ENCODE assay signal across 26 mouse cellular contexts in genomic region chr2:125929396-125929795, GRCm38 (mm10).
A peak's percentile ranks its signal among the peaks of the same experiment; 100 is the strongest.
DNase-seq lines count a peak whose midpoint lies in the region; ATAC-seq and TF ChIP-seq lines count a peak whose summit lies in the region.
"Had no signal": no experiment of that assay in that cellular context is flagged by ENCODE, and none has a peak within 500 bp of the region (broad histone marks: within the 10 kb centered on the region; RNA-seq: fewer than 3 reads in every experiment).

No protein-coding gene starts in this region.

- no peak overlapping the region for H3K9ac ChIP-seq in embryonic facial prominence, embryonic 13.5 days
- H3K9ac ChIP-seq in lung, postnatal 0 days (replicated peaks; ENCODE audit: low read depth): no peak overlapping the region
- H3K9ac ChIP-seq in midbrain, embryonic 15.5 days: no peak overlapping the region
- H3K9ac ChIP-seq: forebrain, postnatal 0 days; heart, embryonic 13.5 days; hindbrain, embryonic 14.5 days had no signal

- no peaks in the 10 kb centered on the region for H3K27me3 ChIP-seq in embryonic facial prominence, embryonic 13.5 days
- H3K27me3 ChIP-seq in embryonic facial prominence, embryonic 10.5 days (replicated peaks; ENCODE audit: low read depth, poor library complexity, severe bottlenecking): no peaks in the 10 kb centered on the region
- H3K27me3 ChIP-seq in lung, postnatal 0 days (replicated peaks; ENCODE audit: insufficient read depth, low read length): no peaks in the 10 kb centered on the region
- no peaks in the 10 kb centered on the region for H3K27me3 ChIP-seq in midbrain, embryonic 15.5 days (replicated peaks)
- H3K27me3 ChIP-seq: CH12.LX; heart, embryonic 13.5 days had no signal

- H3K36me3 ChIP-seq in embryonic facial prominence, embryonic 13.5 days: peaks cover 11% of the 10 kb centered on the region; the same call in 1 of the 2 replicates
- peaks cover 17% of the 10 kb centered on the region for H3K36me3 ChIP-seq in embryonic facial prominence, embryonic 10.5 days (replicated peaks)
- H3K36me3 ChIP-seq in lung, postnatal 0 days (ENCODE audit: insufficient read depth, low read length): no peaks in the 10 kb centered on the region
- H3K36me3 ChIP-seq in midbrain, embryonic 15.5 days (replicated peaks): no peaks in the 10 kb centered on the region

- 0 out of 2 replicates have a peak, but pooled peaks have one; percentile 13 for ATAC-seq in embryonic facial prominence, embryonic 13.5 days (ENCODE audit: insufficient number of reproducible peaks, insufficient read depth, low FRiP score, low TSS enrichment, low read depth)
- ATAC-seq in lung, postnatal 0 days: peak; percentile 17; the same call in 1 of the 2 replicates
- ATAC-seq in midbrain, embryonic 15.5 days (replicated peaks): no peak
- ATAC-seq: forebrain, embryonic 14.5 days; forebrain, postnatal 0 days; hindbrain, postnatal 0 days; intestine, postnatal 0 days had no signal

- no peak for TF ChIP-seq CTCF in lung, postnatal 0 days (IDR thresholded peaks at IDR 0.05)
- no peak for TF ChIP-seq CTCF in embryonic fibroblast, embryonic 13.5 days (IDR thresholded peaks at IDR 0.05; ENCODE audit: borderline replicate concordance, insufficient read depth, low read length)

- H3K4me1 ChIP-seq in embryonic facial prominence, embryonic 13.5 days: peaks cover 13% of the 10 kb centered on the region
- H3K4me1 ChIP-seq in embryonic facial prominence, embryonic 10.5 days: peaks cover 15% of the 10 kb centered on the region
- no peaks in the 10 kb centered on the region for H3K4me1 ChIP-seq in lung, postnatal 0 days (ENCODE audit: insufficient read depth, low read depth, low read length)
- H3K4me1 ChIP-seq in embryonic fibroblast, embryonic 13.5 days (ENCODE audit: control insufficient read depth, insufficient read depth, low read length): peaks cover 33% of the 10 kb centered on the region
- no peaks in the 10 kb centered on the region for H3K4me1 ChIP-seq in midbrain, embryonic 15.5 days

- TF ChIP-seq POLR2A in embryonic fibroblast, embryonic 13.5 days (IDR thresholded peaks at IDR 0.05; ENCODE audit: low read depth, low read length): no peak

- TF ChIP-seq EP300 in lung, postnatal 0 days (IDR thresholded peaks at IDR 0.05): no peak

- DNase-seq in embryonic facial prominence, embryonic 10.5 days (ENCODE audit: low spot score): no peak
- no peak for DNase-seq in lung, postnatal 0 days (ENCODE audit: low spot score)
- DNase-seq in lung, postnatal 36 days: no peak
- no peak for DNase-seq in retina, postnatal 1 day
- DNase-seq: B cell, adult 2 months; cerebellum, adult 11 months; cerebellum, adult 2 months; cerebellum, adult 9-11 months; cerebellum, postnatal 36 days; embryo, embryonic 11 days; forebrain, postnatal 0 days; gastrocnemius, adult 2 months; gastrocnemius, postnatal 14 days; heart, adult 18-20 months; heart, postnatal 14 days; heart, postnatal 4 days had no signal

- no peaks in the 10 kb centered on the region for H3K9me3 ChIP-seq in embryonic facial prominence, embryonic 13.5 days
- H3K9me3 ChIP-seq in embryonic facial prominence, embryonic 10.5 days: no peaks in the 10 kb centered on the region
- H3K9me3 ChIP-seq in lung, postnatal 0 days (ENCODE audit: low read length): no peaks in the 10 kb centered on the region
- H3K9me3 ChIP-seq in midbrain, embryonic 15.5 days: no peaks in the 10 kb centered on the region
- H3K9me3 ChIP-seq: G1E; heart, embryonic 13.5 days had no signal

- H3K27ac ChIP-seq in embryonic facial prominence, embryonic 13.5 days: no peak overlapping the region
- no peak overlapping the region for H3K27ac ChIP-seq in embryonic facial prominence, embryonic 10.5 days (replicated peaks)
- no peak overlapping the region for H3K27ac ChIP-seq in lung, postnatal 0 days (ENCODE audit: low read length)
- peak overlapping the region; percentile 88 for H3K27ac ChIP-seq in embryonic fibroblast, embryonic 13.5 days (ENCODE audit: insufficient read depth, low read length)
- H3K27ac ChIP-seq in midbrain, embryonic 15.5 days: no peak overlapping the region
- H3K27ac ChIP-seq: gastrocnemius, adult 2 months; heart, embryonic 13.5 days; hindbrain, embryonic 14.5 days; hindbrain, postnatal 0 days had no signal

- 86% methylated on average over 3 of the region's 3 CpGs for WGBS in embryonic facial prominence, embryonic 13.5 days
- WGBS in embryonic facial prominence, embryonic 10.5 days: 91% methylated on average over 3 of the region's 3 CpGs
- WGBS in lung, postnatal 0 days: 76% methylated on average over 3 of the region's 3 CpGs
- WGBS in midbrain, embryonic 15.5 days: 94% methylated on average over 3 of the region's 3 CpGs

- H3K4me3 ChIP-seq in embryonic facial prominence, embryonic 13.5 days: no peak overlapping the region
- H3K4me3 ChIP-seq in embryonic facial prominence, embryonic 10.5 days: no peak overlapping the region
- no peak overlapping the region for H3K4me3 ChIP-seq in lung, postnatal 0 days (ENCODE audit: low read depth, low read length)
- H3K4me3 ChIP-seq in embryonic fibroblast, embryonic 13.5 days (ENCODE audit: insufficient read depth, low read length): no peak overlapping the region
- H3K4me3 ChIP-seq in midbrain, embryonic 15.5 days: no peak overlapping the region
- H3K4me3 ChIP-seq: gastrocnemius, adult 2 months; heart, embryonic 13.5 days had no signal

- no peak overlapping the region for H3K4me2 ChIP-seq in embryonic facial prominence, embryonic 13.5 days
- H3K4me2 ChIP-seq in lung, postnatal 0 days (replicated peaks; ENCODE audit: low read depth, low read length): no peak overlapping the region
- no peak overlapping the region for H3K4me2 ChIP-seq in midbrain, embryonic 15.5 days
- H3K4me2 ChIP-seq: heart, embryonic 13.5 days; hindbrain, embryonic 14.5 days had no signal
